Mouse (Mus musculus) brain, embryonic 14.5 days (tissue): ENCODE results near the gene Macrod2. TPM values are rescaled to one million over a fixed set of nuclear protein-coding genes. Genes with fewer than 3 reads are reported as not detected.

Experiments
- DNase-seq: peaks from one replicate; pipeline ENCODE4 v3.0.0-alpha.2; 2011; ENCODE audit warnings: low read depth
- CTCF ChIP-seq: fragments of 200-500 bp; IDR thresholded peaks from 2 replicates; pipeline ENCODE4 v1.5.1; 2012; ENCODE audit warnings: inconsistent platforms, mild to moderate bottlenecking, moderate library complexity, borderline replicate concordance; ENCODE audit not compliant: insufficient read depth, insufficient read length; ENCODE audit errors: extremely low read depth
- POLR2A ChIP-seq: fragments of 200-500 bp; IDR thresholded peaks from 2 replicates; pipeline ENCODE4 v1.6.1; 2012; ENCODE audit warnings: mild to moderate bottlenecking, inconsistent platforms, borderline replicate concordance; ENCODE audit not compliant: poor library complexity, insufficient read depth, insufficient read length, severe bottlenecking; ENCODE audit errors: extremely low read depth
- polyA plus RNA-seq: library from polyadenylated mRNA; depleted of rRNA; stranded (reverse); fragments of >200 nt; gene quantifications from 2 replicates; pipeline ENCODE4 v1.2.3, GENCODE M21; 2012

The Macrod2 gene
- polyA plus RNA-seq, 1 experiment = 24.1 TPM

- TF ChIP-seq POLR2A = no peak
- no peak for TF ChIP-seq CTCF
- DNase-seq = no peak
These were observed 590.7 kb downstream of the Macrod2 start for GRCm38 (mm10) chr2:140985670-140986372.

- TF ChIP-seq POLR2A (no peak), CTCF (no peak)
- no peak for DNase-seq
These were observed 608.7 kb downstream of the Macrod2 start for GRCm38 (mm10) chr2:141003846-141004245.

DNA sequence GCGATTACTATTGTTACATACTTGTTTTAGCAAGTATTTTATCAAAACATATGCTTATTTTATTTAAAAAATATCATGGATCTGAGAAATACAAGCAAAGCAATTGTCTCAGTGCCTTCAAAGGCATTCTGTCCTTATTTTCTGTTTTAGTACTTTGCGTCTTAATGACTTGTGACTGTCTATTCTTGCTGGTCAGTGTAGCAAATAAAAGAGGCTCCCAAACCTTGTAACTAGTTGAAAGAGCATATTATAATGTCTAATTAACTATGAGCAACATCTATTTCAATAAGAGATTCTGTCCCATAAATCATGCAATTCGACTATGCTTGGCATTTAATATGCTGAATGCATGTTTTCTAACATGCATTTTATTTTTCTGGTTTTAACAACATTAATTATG lies 609.2 kb downstream of the Macrod2 start:
- DNase-seq = no peak
- TF ChIP-seq POLR2A (no peak), CTCF (no peak)

DNA sequence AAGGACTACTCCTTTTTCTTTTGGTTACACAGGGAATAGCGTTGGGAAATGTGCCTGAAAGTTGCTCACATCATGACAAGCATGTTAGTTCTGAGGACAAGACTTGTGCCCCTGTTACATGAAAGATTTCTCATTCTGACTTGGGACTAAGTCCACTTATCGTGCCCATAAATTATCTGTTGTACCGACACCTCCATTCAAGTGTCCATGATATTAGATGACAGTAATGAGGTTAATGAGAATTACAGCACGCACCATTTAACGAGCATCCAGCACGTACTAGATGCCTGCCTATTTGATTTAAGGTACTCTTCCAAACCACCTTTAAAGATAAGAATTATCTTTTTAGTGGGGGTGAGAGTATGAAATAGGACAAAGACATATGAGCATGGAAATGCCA lies 610.5 kb downstream of the Macrod2 start:
- no peak for TF ChIP-seq POLR2A
- TF ChIP-seq CTCF = no peak
- no peak for DNase-seq

GRCm38 (mm10) chr2:141007725-141008124 lies 612.6 kb downstream of the Macrod2 start:
- TF ChIP-seq CTCF = no peak
- TF ChIP-seq POLR2A = no peak
- DNase-seq = peak; percentile 51

- TF ChIP-seq POLR2A = no peak
- TF ChIP-seq CTCF = no peak
These were observed 613.3 kb downstream of the Macrod2 start for GRCm38 (mm10) chr2:141008458-141008857.

GRCm38 (mm10) chr2:141013443-141014165 lies 618.5 kb downstream of the Macrod2 start:
- no peak for TF ChIP-seq CTCF
- TF ChIP-seq POLR2A = no peak
- peak; percentile 63 for DNase-seq

More at GRCm38 (mm10) chr2:141008458-141008857, 613.3 kb downstream of the Macrod2 start:
- DNase-seq = no peak

DNA sequence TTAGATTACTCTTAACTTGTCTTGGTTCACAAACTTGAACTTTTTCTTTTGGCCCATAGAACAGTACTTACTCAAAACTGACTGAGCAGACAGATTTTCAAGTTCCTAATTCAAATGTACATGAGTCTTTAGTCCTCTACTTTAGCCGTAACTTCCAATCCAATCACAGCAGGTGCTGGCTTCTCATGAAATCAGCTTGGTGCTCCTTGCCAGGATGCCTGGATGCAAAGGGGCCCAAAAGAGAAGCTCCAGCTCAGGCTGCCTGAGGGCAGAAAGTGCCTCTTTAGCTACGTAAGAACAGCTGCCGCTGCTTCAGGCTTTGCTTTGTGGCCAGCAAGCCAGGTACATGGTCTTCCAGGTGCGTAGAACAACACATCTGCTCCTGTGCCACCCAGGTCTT lies 627.9 kb downstream of the Macrod2 start:
- peak; percentile 66 for DNase-seq
- no peak for TF ChIP-seq POLR2A
- no peak for TF ChIP-seq CTCF

- TF ChIP-seq CTCF (no peak), POLR2A (no peak)
- peak; percentile 57 for DNase-seq
These were observed 628.8 kb downstream of the Macrod2 start for GRCm38 (mm10) chr2:141023916-141024315.

- TF ChIP-seq CTCF = no peak
- TF ChIP-seq POLR2A = no peak
- peak; percentile 91 for DNase-seq
These were observed 629.4 kb downstream of the Macrod2 start for GRCm38 (mm10) chr2:141024316-141025043.
